Mouse (Mus musculus): ENCODE measurements at regions not wholly inside any gene's neighbourhood (a gene's known extent, or its start where the extent isn't known, plus 50 kb on each side); places are given as distances from the start of the nearest gene placed in this dataset.

GRCm38 (mm10) chr13:111977769-111978674, 169.2 kb upstream of the Map3k1 start:
- DNase-seq (ENCODE audit: low spot score in 2 of 2) = no peak

DNA sequence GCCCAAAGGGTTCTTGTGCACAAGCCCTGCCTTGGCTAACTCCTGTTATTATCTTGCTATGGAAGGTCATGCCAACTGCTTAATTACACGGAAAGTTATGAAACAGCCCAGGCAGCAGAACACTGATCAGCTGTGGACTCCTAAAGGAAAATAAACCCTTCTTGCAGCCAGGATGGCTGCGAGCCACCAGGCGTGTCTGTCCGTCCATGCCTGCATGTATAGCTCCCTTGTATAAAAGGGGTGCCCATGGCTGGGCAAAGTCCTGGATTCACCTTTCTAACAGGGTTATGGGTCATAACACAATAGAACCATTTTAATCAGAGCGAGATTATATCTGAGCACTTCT, 169.9 kb upstream of the Map3k1 start:
- no peak for DNase-seq (ENCODE audit: low spot score in 2 of 2)

GRCm38 (mm10) chr13:111979428-111980204, 170.8 kb upstream of the Map3k1 start:
- peak in 1 of 2 experiments; percentile 26 for DNase-seq (ENCODE audit: low spot score in 2 of 2)

- DNase-seq (ENCODE audit: low spot score in 2 of 2) = no peak
Observed at GRCm38 (mm10) chr13:111980205-111980595, 171.4 kb upstream of the Map3k1 start.

DNA sequence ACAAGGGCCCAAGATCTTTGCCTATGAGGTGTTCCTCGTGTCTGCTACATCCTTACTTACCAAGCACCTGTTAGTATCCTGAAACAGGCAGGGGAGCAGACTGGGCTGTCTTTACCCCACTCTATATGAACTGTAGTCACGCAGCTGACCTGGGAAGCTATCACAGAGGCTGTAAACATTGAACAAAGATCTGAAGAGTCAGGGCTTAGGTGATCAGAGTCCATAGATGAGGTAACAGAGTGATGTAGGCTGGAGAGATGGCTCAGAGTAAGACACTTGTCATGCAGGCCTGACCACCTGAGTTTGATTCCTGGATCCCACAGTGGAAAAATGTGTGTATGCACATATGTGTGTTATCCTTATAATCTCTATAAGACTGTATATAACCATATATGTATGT, 172.3 kb upstream of the Map3k1 start:
- DNase-seq (ENCODE audit: low spot score in 2 of 2) = no peak

DNA sequence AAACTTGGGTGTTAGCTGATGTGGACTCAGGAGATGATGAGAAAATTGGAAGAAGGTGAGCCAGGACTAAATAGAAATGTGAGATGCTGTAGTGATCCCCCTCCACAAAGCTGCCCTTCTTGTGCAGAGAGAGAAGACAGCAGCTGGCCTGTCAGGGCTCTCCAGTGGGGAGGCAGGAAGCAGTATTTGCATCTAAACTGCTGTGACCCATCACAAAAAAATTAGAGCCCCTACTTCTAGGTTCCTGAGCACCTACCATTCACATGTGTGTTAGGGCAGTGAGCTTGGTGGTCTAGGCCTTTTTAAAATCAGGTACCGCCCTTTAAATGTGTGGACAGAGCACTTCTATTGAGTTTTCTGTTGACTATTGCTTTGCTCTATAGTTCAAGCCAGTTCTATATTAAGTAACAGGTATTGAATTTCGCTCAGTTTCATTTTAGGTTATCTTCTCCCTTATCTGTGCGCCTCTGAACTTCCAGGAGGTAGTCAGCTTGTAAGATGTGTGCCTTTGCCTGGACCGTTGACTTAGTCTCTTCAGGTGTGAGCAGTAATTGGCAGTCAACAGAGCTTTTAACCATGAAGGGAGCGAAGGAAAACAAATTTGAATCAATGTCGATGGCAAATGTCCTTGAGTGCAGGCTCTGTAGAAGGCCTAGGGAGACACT, 174.1 kb upstream of the Map3k1 start:
- DNase-seq (ENCODE audit: low spot score in 2 of 2) = no peak

DNA sequence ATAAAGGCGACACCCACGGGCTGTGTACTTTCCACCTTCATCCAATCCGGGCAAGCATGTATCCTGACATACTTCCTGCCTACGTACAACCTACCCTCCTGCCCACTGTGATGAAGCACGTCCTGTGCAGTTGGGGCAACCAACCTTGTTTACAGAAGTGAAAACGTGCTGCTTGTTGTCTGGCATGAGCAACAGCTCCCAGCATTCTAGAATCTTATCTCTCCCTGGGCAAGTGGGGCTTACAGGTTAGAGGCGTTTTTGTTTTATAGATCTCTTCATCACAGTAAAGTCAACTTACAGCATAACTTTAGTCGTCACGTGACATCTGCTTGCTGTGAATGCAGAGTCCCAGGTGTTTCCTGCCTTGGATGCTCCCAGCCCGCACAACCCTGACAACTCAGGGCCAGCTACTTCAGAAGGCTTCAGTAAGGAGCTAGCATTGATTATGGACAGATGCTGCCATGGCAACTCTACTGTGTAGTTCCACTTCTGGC, 175.3 kb upstream of the Map3k1 start:
- no peak for DNase-seq (ENCODE audit: low spot score in 2 of 2)

DNA sequence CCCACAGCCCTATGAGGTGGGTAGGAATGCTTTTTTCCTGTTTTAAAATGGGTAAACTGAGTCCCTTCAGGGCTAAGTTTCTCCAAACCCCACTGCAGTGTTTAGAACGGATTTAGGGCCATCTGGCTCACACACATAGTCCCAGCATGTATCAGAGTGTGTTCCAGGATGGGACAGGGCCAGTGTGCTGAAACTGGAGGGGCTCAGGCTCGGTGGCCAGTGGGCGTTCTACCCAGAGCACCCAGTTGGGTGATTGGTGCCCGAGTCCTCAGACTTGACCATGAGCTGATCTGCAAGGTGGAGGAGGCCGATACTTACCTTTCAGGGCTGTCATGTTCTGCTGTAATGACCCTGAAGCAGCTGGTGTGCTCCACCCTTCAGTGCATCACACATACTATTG, 176.6 kb upstream of the Map3k1 start:
- DNase-seq (ENCODE audit: low spot score in 2 of 2) = no peak

- no peak for DNase-seq (ENCODE audit: low spot score in 2 of 2)
Observed at GRCm38 (mm10) chr13:111986681-111987080, 177.9 kb upstream of the Map3k1 start.

GRCm38 (mm10) chr13:111987420-111987819, 178.6 kb upstream of the Map3k1 start:
- DNase-seq (ENCODE audit: low spot score in 2 of 2) = no peak

GRCm38 (mm10) chr13:111990913-111991534, 182.2 kb upstream of the Map3k1 start:
- no peak for DNase-seq (ENCODE audit: low spot score in 2 of 2)

DNA sequence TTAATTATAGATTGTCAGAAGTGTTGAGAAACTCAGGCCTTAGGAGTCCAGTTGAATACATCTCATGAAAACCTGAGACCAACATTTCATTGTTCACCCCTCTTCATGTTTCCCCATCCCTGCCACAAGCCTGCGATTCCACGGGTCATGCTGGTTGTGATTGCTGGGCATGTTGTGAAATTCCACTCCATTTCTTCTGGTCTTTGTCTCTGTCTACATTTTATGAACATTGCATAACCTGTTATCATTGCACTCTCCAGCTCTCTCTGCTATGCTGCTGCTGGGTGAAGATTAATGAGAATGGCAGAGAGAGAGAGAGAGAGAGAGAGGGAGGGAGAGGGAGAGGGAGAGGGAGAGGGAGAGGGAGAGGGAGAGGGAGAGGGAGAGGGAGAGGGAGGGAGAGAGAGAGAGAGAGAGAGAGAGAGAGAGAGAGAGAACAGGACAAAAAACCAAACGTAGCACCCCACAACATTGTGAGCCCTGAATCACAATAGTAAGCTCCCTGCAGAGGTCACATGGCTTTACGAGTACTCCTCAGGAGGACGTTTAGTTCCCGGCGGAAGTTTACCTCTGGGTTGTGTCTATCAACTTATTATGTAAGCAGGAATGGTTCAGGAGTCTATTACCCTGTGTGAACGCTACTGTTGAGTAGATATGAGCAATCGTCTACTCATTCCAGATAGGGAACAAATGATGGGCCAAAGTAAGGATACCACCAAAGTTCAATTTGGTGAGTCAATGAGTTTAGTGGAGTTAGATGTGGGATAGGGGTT, 183.5 kb upstream of the Map3k1 start:
- DNase-seq (ENCODE audit: low spot score in 2 of 2) = no peak

DNA sequence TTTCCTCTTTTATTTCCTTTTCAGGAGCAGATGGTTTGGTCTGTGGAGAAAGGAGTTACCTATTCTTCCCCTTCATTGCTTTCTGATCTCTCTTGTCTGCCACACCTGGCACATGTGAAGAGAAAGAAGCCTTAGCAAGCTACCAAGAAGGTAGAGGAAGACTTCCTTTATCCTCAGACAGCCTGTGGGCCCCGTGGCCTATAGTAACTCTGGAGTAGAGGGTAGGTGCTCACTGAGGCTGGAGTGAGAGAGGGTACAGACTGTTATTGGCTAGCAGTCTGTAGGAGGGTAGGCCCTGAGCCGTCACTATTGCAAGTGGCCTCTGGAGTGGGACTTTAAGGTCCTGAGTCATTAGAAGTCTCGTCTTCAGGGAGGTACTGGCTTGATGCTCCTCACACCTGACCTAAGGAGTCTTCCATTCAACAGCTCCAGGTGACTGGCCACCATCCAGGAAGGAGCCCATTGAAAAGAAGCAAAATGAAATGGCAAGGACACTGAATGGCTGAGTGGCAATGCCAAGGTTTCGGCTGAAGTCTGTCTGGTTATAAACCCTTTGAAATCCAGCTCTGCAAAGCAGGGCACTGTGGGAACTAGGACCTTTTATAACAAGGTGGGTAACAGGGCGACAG, 186.2 kb upstream of the Map3k1 start:
- no peak for DNase-seq (ENCODE audit: low spot score in 2 of 2)

GRCm38 (mm10) chr13:111995716-111996115, 186.9 kb upstream of the Map3k1 start:
- no peak for DNase-seq (ENCODE audit: low spot score in 2 of 2)

DNA sequence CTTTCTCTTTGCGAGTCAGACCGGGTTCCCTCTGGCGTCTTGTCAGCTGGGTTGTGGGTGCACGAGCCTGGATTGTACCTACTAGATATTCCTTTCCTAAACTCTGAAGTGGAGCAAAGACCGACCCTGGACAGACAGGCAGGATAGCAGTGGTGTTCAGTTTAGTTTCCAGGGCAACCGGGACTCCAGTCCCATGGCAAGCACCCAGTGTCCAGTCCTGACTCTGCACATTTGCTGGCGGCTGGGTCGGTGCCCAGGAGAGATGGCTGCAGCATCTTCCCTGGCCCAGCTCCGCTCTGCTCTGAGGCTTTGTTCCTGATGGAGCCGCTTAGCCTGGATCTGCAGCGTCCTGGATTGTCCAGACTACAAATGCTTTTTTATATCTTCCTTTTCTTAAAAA, 188.1 kb upstream of the Map3k1 start:
- peak in 1 of 2 experiments; percentile 23 for DNase-seq (ENCODE audit: low spot score in 2 of 2)

DNA sequence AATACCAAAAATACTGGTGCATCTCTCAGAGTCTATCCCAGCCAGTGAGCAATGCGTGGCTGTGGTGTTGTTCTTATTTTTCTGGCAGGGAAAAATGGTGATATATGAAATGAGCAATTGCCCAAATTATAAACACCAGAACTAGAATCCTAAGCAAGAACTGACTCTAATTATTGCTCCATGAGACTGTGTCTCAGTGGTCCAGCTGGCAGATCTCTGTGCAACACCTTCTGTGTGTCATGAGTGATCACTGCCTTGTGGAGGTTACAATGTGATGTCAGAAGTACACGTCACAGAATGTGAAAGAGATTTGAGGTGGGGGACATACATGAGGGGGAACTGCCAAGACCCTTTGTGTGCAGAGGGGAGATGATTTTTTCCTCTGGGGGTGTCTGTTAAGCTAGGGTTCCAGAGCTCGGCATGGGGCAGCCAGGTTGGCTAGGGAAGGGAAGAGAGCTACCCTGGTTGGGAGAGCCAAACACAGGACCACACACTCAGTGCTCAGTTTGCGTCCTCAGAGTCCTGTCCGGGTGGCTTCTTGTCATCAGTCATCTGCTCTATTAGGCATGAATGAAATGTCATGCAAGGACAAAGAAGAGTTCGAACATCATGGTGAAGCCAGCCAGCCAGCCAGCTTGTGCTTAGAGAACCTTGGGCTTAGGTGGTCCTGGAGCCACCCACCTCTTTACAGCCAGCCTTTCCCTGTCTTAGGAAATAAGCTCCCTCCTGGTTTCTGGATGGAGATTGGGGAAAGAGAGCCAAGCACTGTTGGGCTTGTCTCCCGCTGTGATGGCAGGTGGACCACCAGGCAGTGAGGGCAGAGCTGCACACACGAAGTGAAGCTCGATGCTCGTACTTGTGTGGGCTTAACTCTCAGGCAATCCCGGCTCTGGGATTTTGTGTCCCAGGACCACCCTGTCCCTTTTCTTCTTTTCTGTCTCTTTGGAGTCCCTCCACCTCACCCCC, 189.5 kb upstream of the Map3k1 start:
- no peak for DNase-seq (ENCODE audit: low spot score in 2 of 2)

- DNase-seq (ENCODE audit: low spot score in 2 of 2) = no peak
Observed at GRCm38 (mm10) chr13:111999647-112000292, 191.0 kb upstream of the Map3k1 start.

DNA sequence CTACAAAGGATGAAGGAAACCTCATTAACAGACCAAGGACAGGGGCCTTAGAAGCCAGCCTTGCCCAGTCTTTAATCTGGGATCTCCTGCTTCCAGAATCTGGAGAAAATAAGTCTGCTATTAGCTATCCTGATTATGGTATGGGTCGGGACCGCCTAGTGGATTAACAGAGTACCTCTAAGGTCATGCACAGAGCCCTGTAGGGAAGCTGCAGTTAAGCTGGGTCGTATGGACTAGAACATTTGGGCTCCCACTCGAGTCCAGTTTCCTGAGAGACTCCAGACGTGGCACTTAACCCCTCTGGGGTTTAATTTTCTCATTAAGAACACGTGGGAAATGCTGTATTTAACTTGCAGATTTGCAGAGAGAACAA, 191.5 kb upstream of the Map3k1 start:
- no peak for DNase-seq (ENCODE audit: low spot score in 2 of 2)

DNA sequence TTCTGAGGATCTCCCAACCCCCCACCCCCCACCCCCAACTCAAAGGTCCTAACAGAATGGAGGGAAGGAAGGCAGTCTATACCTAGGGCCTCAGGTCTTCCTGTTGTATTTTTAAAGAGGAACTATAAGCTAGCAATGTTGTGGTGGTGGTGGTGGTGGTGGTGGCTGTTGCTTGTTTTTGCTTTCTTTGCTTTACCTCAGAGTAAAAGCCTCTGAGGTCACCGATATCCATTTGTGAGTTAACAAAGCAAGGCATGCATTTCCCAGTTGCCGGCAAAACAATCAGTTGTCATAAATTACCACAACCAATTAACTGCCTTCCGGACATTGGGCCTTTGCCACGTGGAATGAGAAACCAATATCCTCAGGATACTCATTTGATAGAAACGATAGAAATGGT, 191.9 kb upstream of the Map3k1 start:
- no peak for DNase-seq (ENCODE audit: low spot score in 2 of 2)
